Mouse (Mus musculus) small intestine, adult 2 months (tissue): ENCODE data around the gene Eaf1. TPM values are rescaled to one million over a fixed set of nuclear protein-coding genes. Genes with fewer than 3 reads are reported as not detected.

Source experiments
- H3K27ac ChIP-seq: fragments of 200-500 bp; 2 replicates; pipeline ENCODE4 v1.5.1; 2012; ENCODE audit warnings: low read depth, low read length, control low read depth, inconsistent platforms; ENCODE audit not compliant: insufficient read depth
- H3K27me3 ChIP-seq: fragments of 200-500 bp; 2 replicates; pipeline ENCODE4 v1.6.1; 2012; ENCODE audit warnings: mild to moderate bottlenecking, moderate library complexity, low read length, inconsistent platforms; ENCODE audit not compliant: control insufficient read depth, insufficient read depth
- H3K36me3 ChIP-seq: fragments of 200-500 bp; 2 replicates; pipeline ENCODE4 v1.6.1; 2012; ENCODE audit warnings: mild to moderate bottlenecking, low read length, control low read depth, inconsistent platforms; ENCODE audit not compliant: control insufficient read depth, insufficient read depth
- H3K4me1 ChIP-seq: fragments of 200-500 bp; 2 replicates; pipeline ENCODE4 v1.6.1; 2012; ENCODE audit warnings: low read length, inconsistent platforms, mixed read lengths; ENCODE audit not compliant: control insufficient read depth, insufficient read depth, insufficient read length
- H3K4me3 ChIP-seq: fragments of 200-500 bp; 2 replicates; pipeline ENCODE4 v1.5.1; 2012; ENCODE audit warnings: low read depth, mild to moderate bottlenecking, control low read depth, inconsistent platforms, low read length, moderate library complexity
- CTCF ChIP-seq: fragments of 200-500 bp; IDR thresholded peaks from 2 replicates; pipeline ENCODE4 v1.5.1; 2012; ENCODE audit warnings: low read depth, mild to moderate bottlenecking, control low read depth, inconsistent platforms, low read length, moderate library complexity, mixed read lengths; ENCODE audit not compliant: insufficient replicate concordance, insufficient read length; ENCODE audit errors: extremely low read depth
- POLR2A ChIP-seq: fragments of 200-500 bp; IDR thresholded peaks from 2 replicates; pipeline ENCODE4 v1.6.1; 2012; ENCODE audit warnings: low read depth, mild to moderate bottlenecking, control low read depth, inconsistent platforms, low read length, moderate library complexity
- WGBS: fragments of 180-500 bp; shearing (Covaris S2); methylation state at CpG from one replicate; pipeline ENCODE4 v1.1.7; 2018; 5-methylcytosine and 5-hydroxymethylcytosine counted together
- polyA plus RNA-seq: library from polyadenylated mRNA; depleted of rRNA; stranded (reverse); fragments of >200 nt; gene quantifications from 2 replicates; pipeline ENCODE4 v1.2.3, GENCODE M21; 2012

Eaf1 gene
- polyA plus RNA-seq, 1 experiment: 24.0 TPM

DNA sequence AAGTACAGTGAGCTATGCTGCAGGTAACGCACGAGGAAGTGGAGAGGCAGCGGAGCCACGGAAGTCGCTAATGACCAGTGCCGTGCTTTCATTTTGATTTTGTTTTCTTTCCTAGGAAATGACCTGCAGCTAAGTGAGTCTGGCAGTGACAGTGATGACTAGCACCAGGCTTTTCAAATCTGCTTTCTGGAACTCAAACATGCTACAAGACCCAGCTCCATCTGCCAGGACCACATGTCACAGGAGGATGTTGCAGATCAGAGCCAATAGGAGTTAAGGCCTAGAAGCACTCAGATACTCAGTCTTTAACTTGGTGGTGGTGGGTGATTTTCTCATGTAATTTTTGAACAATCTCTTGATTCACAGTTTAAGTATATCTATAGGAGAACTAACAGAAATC is 12.3 kb downstream of the Eaf1 start:
- Histone ChIP-seq H3K36me3 (peaks cover 63% of the 10 kb centered on the region), H3K27me3 (no peaks in the 10 kb centered on the region), H3K27ac (no peak overlapping the region), H3K4me1 (no peaks in the 10 kb centered on the region), H3K4me3 (no peak overlapping the region)
- WGBS: 91% methylated on average over 6 of the region's 6 CpGs
- TF ChIP-seq POLR2A (no peak), CTCF (no peak)

DNA sequence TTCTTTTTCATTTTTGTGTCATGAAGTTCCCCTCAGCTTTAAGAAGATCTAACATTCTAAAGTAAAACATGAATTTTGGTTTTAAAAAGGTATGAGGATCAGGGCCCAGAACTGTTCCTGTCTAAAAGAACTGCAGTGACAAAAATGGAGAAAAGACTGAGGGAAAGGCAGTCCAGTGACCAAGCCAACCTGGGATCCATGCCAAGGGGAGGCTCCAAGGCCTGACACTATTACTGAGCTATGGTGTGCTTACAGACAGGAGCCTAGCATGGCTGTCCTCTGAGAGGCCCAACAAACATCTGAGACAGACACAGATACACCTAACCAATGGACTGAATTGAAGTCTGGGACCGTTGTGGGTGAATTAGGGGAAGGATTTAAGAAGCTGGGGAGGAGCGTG is 15.7 kb downstream of the Eaf1 start:
- H3K4me1 ChIP-seq: no peaks in the 10 kb centered on the region
- no peaks in the 10 kb centered on the region for H3K27me3 ChIP-seq
- H3K36me3 ChIP-seq: peaks cover 37% of the 10 kb centered on the region
- TF ChIP-seq CTCF (no peak), POLR2A (no peak)
- no peak overlapping the region for H3K4me3 ChIP-seq
- WGBS: 94% methylated on average over 2 of the region's 2 CpGs
- no peak overlapping the region for H3K27ac ChIP-seq

DNA sequence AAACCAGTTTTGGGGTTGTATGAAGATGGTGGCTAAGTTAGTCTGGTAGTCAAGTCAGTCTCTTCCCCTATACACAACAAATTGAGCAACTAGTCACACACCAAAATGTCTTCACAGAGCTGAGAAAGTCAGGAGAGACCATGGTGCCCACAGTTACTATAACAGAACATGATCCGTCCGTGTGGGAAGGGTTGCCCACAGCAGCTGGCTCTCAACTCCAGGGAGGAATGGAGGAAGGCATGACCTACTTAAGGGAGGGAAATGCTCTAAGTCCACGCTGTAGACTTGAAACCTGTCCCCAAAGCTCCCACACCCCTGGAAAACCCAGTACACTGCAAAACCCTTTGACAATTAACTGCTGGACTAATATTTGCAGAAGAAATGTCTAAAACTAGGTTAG is 16.1 kb downstream of the Eaf1 start:
- Histone ChIP-seq H3K4me1 (no peaks in the 10 kb centered on the region), H3K27me3 (no peaks in the 10 kb centered on the region), H3K27ac (no peak overlapping the region), H3K36me3 (peaks cover 33% of the 10 kb centered on the region), H3K4me3 (no peak overlapping the region)
- WGBS: 88% methylated on average over 3 of the region's 3 CpGs
- TF ChIP-seq POLR2A (no peak), CTCF (no peak)

DNA sequence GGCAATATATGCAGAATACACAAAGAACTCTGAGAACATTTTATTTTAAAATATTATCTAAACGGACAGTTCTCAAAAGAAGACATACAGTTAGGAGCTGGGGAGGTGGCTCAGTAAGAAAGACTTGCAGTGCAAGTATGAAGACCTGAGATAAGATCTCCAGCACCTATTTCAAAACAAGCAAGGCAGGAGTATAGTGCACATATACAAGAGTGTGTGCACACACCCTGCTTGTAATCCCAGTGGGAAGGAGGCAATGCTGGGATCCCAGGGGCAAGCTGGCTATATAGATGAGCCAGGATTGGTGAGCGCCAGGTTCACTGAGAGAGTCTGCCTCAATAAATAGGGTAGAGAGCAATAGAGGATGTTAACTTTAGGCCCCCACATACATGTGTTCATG is 21.7 kb downstream of the Eaf1 start:
- Histone ChIP-seq H3K27ac (no peak overlapping the region), H3K36me3 (no peaks in the 10 kb centered on the region), H3K4me1 (no peaks in the 10 kb centered on the region; the same call in 1 of the 2 replicates), H3K27me3 (no peaks in the 10 kb centered on the region), H3K4me3 (no peak overlapping the region)
- no peak for TF ChIP-seq CTCF
- TF ChIP-seq POLR2A: no peak
- 76% methylated on average over 2 of the region's 2 CpGs for WGBS

DNA sequence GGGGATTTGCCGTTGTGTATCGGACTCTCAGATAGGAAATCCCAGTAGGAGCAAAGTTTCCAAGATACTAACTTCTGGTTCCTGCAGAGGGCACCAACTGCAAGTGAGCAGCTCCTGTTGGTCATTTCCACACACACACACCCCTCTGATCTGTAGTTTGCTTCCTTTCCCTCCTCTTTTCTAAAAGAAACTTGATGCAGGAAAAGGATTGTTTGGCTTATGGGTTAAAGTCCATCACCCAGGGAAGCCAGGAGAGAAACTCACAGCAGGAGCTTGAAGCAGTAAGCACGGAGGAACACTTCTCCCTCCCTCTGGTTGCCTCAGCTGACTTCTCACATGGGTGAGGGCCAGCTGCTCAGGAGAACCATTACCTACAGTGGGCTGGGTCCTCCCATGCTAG is 25.0 kb downstream of the Eaf1 start:
- Histone ChIP-seq H3K4me1 (no peaks in the 10 kb centered on the region; the same call in 1 of the 2 replicates), H3K4me3 (no peak overlapping the region), H3K27ac (no peak overlapping the region), H3K36me3 (no peaks in the 10 kb centered on the region), H3K27me3 (no peaks in the 10 kb centered on the region)
- WGBS: 11% methylated on average over 3 of the region's 3 CpGs
- no peak for TF ChIP-seq POLR2A
- TF ChIP-seq CTCF: peak; percentile 32; the same call in 1 of the 2 replicates

DNA sequence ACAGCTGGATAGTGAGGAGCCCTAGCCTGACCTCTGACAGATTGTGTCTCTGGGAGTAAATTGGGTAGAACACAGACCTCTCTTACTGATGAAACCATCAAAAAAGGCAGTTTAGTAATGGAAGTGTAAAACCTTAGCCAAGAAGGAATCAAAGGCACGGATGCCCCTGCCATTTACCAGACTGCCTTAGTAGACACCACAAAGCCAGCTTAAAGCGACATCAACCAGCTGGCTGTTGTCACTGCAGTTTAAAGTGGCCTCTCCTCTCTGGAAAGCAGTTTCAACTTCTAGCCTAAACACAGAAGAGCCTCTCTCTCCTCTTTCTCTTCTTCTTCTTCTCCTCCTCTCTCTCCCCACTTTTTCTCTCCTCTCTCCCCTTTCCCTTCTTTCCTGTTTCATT is 27.1 kb downstream of the Eaf1 start:
- no peaks in the 10 kb centered on the region; the same call in 1 of the 2 replicates for H3K4me1 ChIP-seq
- WGBS: 58% methylated on average over 2 of the region's 2 CpGs
- TF ChIP-seq CTCF (no peak), POLR2A (no peak)
- H3K4me3 ChIP-seq: no peak overlapping the region
- H3K27ac ChIP-seq: no peak overlapping the region
- H3K27me3 ChIP-seq: no peaks in the 10 kb centered on the region
- no peaks in the 10 kb centered on the region for H3K36me3 ChIP-seq

DNA sequence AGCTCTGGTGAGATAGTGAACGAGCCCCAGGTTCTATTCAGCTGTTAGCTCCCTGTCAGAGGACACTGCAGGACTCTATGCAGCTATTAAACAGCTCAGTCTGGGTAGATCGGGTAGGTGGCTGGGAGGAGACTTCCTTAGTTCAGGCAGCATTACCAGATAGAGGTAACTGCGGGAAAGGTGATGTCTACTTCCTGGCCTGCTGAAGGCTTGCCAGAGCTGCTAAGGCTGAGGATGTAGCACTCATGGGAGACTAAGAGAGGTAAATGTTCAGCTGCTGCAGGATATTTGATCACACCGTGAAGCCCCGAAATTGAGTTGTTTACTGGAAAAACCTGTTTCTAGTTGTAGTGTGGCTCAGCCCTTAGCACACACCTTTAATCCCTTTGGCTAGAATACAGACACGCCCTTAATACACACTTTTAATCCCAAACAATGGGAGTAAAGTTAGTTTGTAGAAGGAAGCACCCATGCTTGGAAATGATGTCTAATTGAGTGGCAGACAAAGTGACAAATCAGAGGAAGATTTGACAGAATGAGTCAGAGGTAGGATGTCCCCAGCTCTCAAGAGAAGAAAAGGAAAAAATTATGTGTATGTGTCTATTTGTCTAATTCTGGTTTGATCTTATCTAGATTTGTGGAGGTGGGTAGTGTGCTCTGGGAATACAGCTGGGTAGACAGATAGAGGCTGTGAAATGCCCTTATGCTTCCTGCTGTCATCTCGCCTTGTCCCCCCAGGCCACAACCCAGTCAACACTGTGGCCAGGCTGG is 31.0 kb downstream of the Eaf1 start:
- Histone ChIP-seq H3K27me3 (no peaks in the 10 kb centered on the region), H3K36me3 (no peaks in the 10 kb centered on the region), H3K27ac (no peak overlapping the region), H3K4me1 (no peaks in the 10 kb centered on the region), H3K4me3 (no peak overlapping the region)
- 71% methylated on average over 7 of the region's 7 CpGs for WGBS
- no peak for TF ChIP-seq POLR2A
